Mouse (Mus musculus): ENCODE data around the gene Tmprss4.

DNA sequence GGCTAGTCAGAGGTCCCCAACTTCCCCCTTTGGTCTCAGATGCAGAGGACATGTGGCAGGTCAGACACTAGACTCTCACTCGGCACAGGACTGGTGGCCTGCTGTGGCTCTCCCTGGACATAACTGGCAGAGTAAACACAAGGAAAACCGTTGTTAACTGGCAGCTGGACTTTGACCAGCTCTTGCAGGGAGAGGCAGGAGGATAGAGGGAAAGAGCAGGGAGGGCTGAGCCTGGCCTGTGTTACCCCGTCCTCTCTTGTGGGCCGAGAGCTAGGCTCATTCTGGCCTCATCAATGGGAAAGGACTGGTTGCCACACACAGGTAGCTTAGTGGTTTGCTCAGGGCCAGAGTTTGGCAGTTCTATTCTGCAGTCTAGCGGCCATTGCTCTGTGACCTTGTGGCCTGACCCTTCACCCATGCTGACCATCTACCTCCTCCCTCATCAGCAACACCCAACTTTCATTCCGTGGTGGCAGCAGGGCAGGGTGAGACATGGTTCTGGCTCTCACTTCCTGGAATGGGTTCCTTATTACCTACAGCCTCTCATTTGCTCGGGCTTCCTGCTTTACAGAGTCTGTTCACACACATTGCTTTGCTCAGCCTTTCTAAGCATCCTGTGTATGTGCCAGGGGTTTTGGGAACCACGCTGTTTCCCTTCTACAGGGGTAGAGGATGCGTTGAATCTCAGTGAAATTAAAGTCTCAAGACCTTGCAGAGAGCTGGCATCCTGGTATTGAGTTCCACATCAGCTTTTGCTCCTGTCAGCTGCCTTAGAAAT, 1.7 kb downstream of the Tmprss4 start:
- TF ChIP-seq CTCF (IDR thresholded peaks at IDR 0.05; ENCODE audit: control insufficient read depth, insufficient read depth, insufficient replicate concordance, low read depth, low read length) (no peak), POLR2A (IDR thresholded peaks at IDR 0.05; ENCODE audit: control insufficient read depth, low read depth, low read length) (no peak)

Data from testis, adult 2 months (tissue).